Mouse (Mus musculus) midbrain, postnatal 0 days (tissue): ENCODE data around the gene Dpp6. TPM values are rescaled to one million over a fixed set of nuclear protein-coding genes. Genes with fewer than 3 reads are reported as not detected.

Experiments used
- ATAC-seq: fragments of 200-750 bp; cut with Nextera tagmentation; 2 replicates; pipeline ENCODE4 v1.8.0; 2017; ENCODE audit warnings: moderate number of reproducible peaks, mild to moderate bottlenecking, moderate TSS enrichment, moderate library complexity; ENCODE audit not compliant: low FRiP score
- DNase-seq: peaks from one replicate; pipeline ENCODE4 v3.0.0-alpha.2; 2015; ENCODE audit warnings: low spot score
- H3K27ac ChIP-seq: fragments of 300-500 bp; sonication (generic); 2 replicates; pipeline ENCODE4 v1.5.1; 2014; ENCODE audit warnings: low read depth, mild to moderate bottlenecking, low read length, mixed read lengths
- H3K27me3 ChIP-seq: fragments of 300-500 bp; sonication (generic); 2 replicates; pipeline ENCODE4 v1.6.1; 2014; ENCODE audit warnings: low read length, control low read depth, mixed read lengths; ENCODE audit not compliant: insufficient read depth
- H3K36me3 ChIP-seq: fragments of 300-500 bp; sonication (generic); 2 replicates; pipeline ENCODE4 v1.6.1; 2014; ENCODE audit warnings: low read length, control low read depth, mixed read lengths; ENCODE audit not compliant: insufficient read depth
- H3K4me1 ChIP-seq: fragments of 300-500 bp; sonication (generic); 2 replicates; pipeline ENCODE4 v1.6.1; 2014; ENCODE audit warnings: mild to moderate bottlenecking, control low read depth, antibody characterized with exemption, low read length, mixed read lengths; ENCODE audit not compliant: insufficient read depth
- H3K4me2 ChIP-seq: fragments of 300-500 bp; sonication (generic); 2 replicates; pipeline ENCODE4 v1.6.1; 2014; ENCODE audit warnings: low read depth, mild to moderate bottlenecking, low read length, mixed read lengths; ENCODE audit not compliant: poor library complexity, severe bottlenecking
- H3K4me3 ChIP-seq: fragments of 300-500 bp; sonication (generic); 2 replicates; pipeline ENCODE4 v1.5.1; 2014; ENCODE audit warnings: low read depth, mild to moderate bottlenecking, low read length, moderate library complexity
- H3K9ac ChIP-seq: fragments of 300-500 bp; sonication (generic); replicated peaks from 2 replicates; pipeline ENCODE4 v1.6.1; 2014; ENCODE audit warnings: mild to moderate bottlenecking, low read length, moderate library complexity, mixed read lengths; ENCODE audit not compliant: poor library complexity, severe bottlenecking
- H3K9me3 ChIP-seq: fragments of 300-500 bp; sonication (generic); 2 replicates; pipeline ENCODE4 v1.6.1; 2016; ENCODE audit warnings: low read length, control low read depth
- CTCF ChIP-seq: IDR thresholded peaks from 2 replicates; pipeline ENCODE4 v1.5.1; 2016; ENCODE audit warnings: antibody characterized with exemption, mild to moderate bottlenecking
- WGBS: fragments of 180-500 bp; shearing (Covaris S2); extraction: QIAGEN DNeasy Blood & Tissue Kit; methylation state at CpG from one replicate; pipeline ENCODE4 v1.1.7; 2014; 5-methylcytosine and 5-hydroxymethylcytosine counted together
- polyA plus RNA-seq: library from polyadenylated mRNA; unstranded; fragments of >200 nt; fragmentation: Nextera tagmentation; extraction: Ambion mirVana; gene quantifications from 2 replicates; pipeline ENCODE4 v1.2.1, GENCODE M21; 2015
- total RNA-seq: library from RNA; depleted of rRNA; stranded (reverse); fragments of >200 nt; gene quantifications from 2 replicates; pipeline ENCODE4 v1.2.3, GENCODE M21; 2014

Dpp6 gene
- total and polyA plus RNA-seq, 2 experiments from 2014 or later: 88.6 to 169 TPM

DNA sequence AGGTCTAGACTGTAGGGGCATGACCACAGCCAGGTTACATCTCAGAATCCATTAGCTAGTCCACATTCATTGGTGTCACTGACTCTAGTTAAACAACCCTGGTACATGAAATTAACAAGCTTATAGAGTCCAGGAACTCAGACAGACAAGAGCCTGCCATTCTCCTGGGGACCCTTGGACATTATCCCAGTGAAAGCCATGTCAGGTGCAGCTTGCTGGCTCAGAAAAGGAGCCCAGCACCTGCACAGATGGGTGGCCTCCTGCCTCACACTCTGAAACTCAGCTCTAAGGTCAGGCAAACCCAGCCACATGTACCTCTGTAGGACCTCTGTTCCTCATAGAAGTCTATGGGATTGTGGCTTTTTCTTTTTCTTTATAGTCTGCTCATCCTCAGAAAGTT lies 701.7 kb downstream of the Dpp6 start:
- H3K27me3 ChIP-seq: no peaks in the 10 kb centered on the region
- ATAC-seq (no peak), DNase-seq (no peak)
- no peaks in the 10 kb centered on the region for H3K4me1 ChIP-seq
- no peak for TF ChIP-seq CTCF
- no peak overlapping the region for H3K4me3 ChIP-seq
- no peak overlapping the region for H3K9ac ChIP-seq
- no peak overlapping the region for H3K27ac ChIP-seq
- no peak overlapping the region for H3K4me2 ChIP-seq
- H3K9me3 ChIP-seq: no peaks in the 10 kb centered on the region
- H3K36me3 ChIP-seq: no peaks in the 10 kb centered on the region

GRCm38 (mm10) chr5:27526906-27527305 lies 709.9 kb downstream of the Dpp6 start:
- WGBS: 86% methylated on average over 1 of the region's 1 CpGs
- ATAC-seq: no peak
- no peaks in the 10 kb centered on the region for H3K4me1 ChIP-seq

DNA sequence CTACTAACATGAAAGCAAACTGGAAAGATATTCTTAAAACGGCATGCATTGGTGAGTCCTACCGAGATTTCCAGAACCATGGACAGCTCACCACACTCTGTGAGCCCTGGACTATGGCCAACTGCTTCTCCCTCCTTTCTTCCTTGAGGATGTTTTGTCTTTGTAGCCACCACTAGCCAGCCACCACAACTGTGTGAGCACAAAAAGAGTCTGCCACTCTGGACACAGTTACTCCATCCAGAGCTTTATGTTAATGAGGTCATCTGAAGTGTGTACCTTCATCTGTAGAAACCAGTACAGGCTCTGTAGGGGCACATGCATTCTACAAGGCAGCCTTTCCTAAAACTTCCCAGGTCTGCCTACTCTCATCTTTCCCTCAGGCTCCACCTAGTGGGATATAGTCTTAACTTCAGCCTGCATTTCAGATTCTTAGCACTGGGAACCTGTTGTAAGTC lies 727.8 kb downstream of the Dpp6 start:
- no peak overlapping the region for H3K9ac ChIP-seq
- no peaks in the 10 kb centered on the region for H3K27me3 ChIP-seq
- no peak overlapping the region for H3K27ac ChIP-seq
- WGBS: 18% methylated on average over 2 of the region's 2 CpGs
- no peaks in the 10 kb centered on the region for H3K9me3 ChIP-seq
- no peaks in the 10 kb centered on the region for H3K36me3 ChIP-seq
- no peaks in the 10 kb centered on the region for H3K4me1 ChIP-seq
- no peak overlapping the region for H3K4me3 ChIP-seq
- no peak overlapping the region for H3K4me2 ChIP-seq
- peak; percentile 84 for DNase-seq
- ATAC-seq: peak; percentile 38; the same call in 1 of the 2 replicates
- TF ChIP-seq CTCF: peak; percentile 86

More at GRCm38 (mm10) chr5:27526906-27527305, 709.9 kb downstream of the Dpp6 start:
- no peak for TF ChIP-seq CTCF
- Histone ChIP-seq H3K9ac (no peak overlapping the region), H3K4me3 (no peak overlapping the region), H3K27me3 (no peaks in the 10 kb centered on the region), H3K27ac (no peak overlapping the region), H3K36me3 (no peaks in the 10 kb centered on the region), H3K4me2 (no peak overlapping the region), H3K9me3 (no peaks in the 10 kb centered on the region)
- no peak for DNase-seq

GRCm38 (mm10) chr5:27549291-27549690 lies 732.3 kb downstream of the Dpp6 start:
- Histone ChIP-seq H3K9ac (no peak overlapping the region), H3K36me3 (no peaks in the 10 kb centered on the region), H3K4me2 (no peak overlapping the region), H3K27me3 (no peaks in the 10 kb centered on the region), H3K4me3 (no peak overlapping the region), H3K4me1 (no peaks in the 10 kb centered on the region), H3K27ac (no peak overlapping the region), H3K9me3 (no peaks in the 10 kb centered on the region)
- DNase-seq (no peak), ATAC-seq (no peak)
- WGBS: 76% methylated on average over 4 of the region's 4 CpGs
- TF ChIP-seq CTCF: no peak

DNA sequence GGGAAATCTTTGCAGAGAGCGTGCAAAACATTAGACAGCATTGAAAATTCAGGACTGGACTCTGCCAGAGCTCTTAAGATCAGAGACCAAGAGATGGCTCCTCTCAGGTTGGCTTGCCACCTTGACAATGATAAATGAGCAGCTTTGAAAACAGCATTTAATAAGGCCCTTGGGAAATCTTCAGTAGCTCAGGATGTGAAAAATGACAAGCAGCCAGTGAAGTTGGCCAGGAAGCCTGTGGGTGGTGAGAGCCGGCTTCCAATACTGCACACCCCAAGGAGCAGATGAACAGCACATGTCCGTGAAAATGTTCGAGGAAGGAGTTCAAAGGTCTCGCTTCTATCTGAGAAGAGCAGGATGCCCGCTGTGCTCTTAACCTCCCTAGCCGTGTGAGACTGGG lies 748.7 kb downstream of the Dpp6 start:
- Histone ChIP-seq H3K4me2 (no peak overlapping the region), H3K4me1 (0 out of 2 replicates have a peak, but pooled peaks cover 4% of the 10 kb centered on the region), H3K36me3 (no peaks in the 10 kb centered on the region), H3K4me3 (no peak overlapping the region), H3K9me3 (no peaks in the 10 kb centered on the region), H3K27ac (no peak overlapping the region), H3K9ac (no peak overlapping the region), H3K27me3 (no peaks in the 10 kb centered on the region)
- TF ChIP-seq CTCF: no peak
- ATAC-seq: no peak
- 48% methylated on average over 7 of the region's 7 CpGs for WGBS
- DNase-seq: peak; percentile 39

- no peak for TF ChIP-seq CTCF
- Histone ChIP-seq H3K9ac (no peak overlapping the region), H3K9me3 (no peaks in the 10 kb centered on the region), H3K4me3 (no peak overlapping the region), H3K4me2 (no peak overlapping the region), H3K27ac (no peak overlapping the region), H3K27me3 (no peaks in the 10 kb centered on the region), H3K4me1 (no peaks in the 10 kb centered on the region), H3K36me3 (no peaks in the 10 kb centered on the region)
- DNase-seq: no peak
- WGBS: 52% methylated on average over 8 of the region's 8 CpGs
- no peak for ATAC-seq
Measured at GRCm38 (mm10) chr5:27587970-27588758, 771.2 kb downstream of the Dpp6 start.
